Mouse (Mus musculus) kidney, adult 2 months (tissue): ENCODE results near the gene Rps6kb1.

Experiments
- CTCF ChIP-seq: fragments of 200-500 bp; conservative IDR thresholded peaks from 2 replicates; pipeline ENCODE4 v1.5.1; 2011; ENCODE audit warnings: low read depth, mild to moderate bottlenecking, control low read depth, low read length, moderate library complexity, mixed read lengths; ENCODE audit not compliant: insufficient read depth, insufficient read length
- POLR2A ChIP-seq: fragments of 200-500 bp; IDR thresholded peaks from one replicate; pipeline ENCODE4 v1.6.1; 2011; ENCODE audit warnings: low read depth, low read length, control low read depth

GRCm38 (mm10) chr11:86468345-86468744, 76.3 kb downstream of the Rps6kb1 start:
- TF ChIP-seq POLR2A: no peak
- TF ChIP-seq CTCF: no peak
